Mouse (Mus musculus): ENCODE measurements around the gene Shroom2. TPM values are rescaled to one million over a fixed set of nuclear protein-coding genes. Genes with fewer than 3 reads are reported as not detected.

Gene Shroom2
- polyA plus RNA-seq, 1 experiment, result 39.6 TPM

DNA sequence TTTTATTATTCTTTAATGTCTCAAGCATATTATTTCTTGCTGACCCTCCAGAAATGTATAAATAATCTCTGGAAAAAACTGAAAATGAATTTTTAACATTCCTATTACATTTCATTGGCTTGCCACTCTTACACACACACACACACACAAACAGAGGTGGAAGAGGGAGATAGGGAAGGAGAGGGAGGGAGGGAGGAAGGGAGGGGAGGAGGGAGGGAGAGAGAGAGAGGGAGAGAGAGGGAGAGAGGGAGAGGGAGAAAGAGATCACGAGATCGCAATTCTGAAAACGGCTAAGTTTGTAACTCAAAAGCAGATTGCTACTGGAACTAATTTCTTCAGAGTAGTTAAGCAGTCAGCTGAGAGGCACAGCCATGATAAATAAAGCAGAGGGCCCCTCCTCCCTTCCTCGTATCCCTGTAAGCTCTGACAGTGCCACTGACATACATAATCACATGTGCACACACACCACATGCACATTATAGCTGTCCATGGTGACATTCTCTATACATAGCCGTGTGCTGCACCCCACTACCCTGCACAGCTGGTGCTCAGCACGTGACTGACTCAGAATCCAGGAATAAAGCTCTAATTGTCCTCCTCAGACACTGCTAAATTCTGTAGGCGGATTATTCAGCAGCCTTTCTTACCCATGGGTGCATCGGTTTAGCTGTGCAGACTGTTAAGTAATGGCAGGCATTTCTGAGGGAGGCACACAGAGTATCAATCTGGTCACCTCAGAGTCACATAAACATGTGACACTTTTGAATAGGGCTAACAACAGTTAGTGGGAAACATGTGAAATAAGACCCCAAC is 113.3 kb downstream of the Shroom2 start:
- Histone ChIP-seq H3K4me1 (ENCODE audit: control insufficient read depth, insufficient read depth, low read length) (no peaks in the 10 kb centered on the region), H3K27ac (ENCODE audit: insufficient read depth, low read length) (no peak overlapping the region), H3K27me3 (ENCODE audit: control insufficient read depth, insufficient read depth, low read length) (no peaks in the 10 kb centered on the region), H3K4me3 (replicated peaks; ENCODE audit: insufficient read depth, low read depth, low read length) (no peak overlapping the region)
- WGBS, result 21% methylated on average over 8 of the region's 8 CpGs
- no peak for DNase-seq
- TF ChIP-seq CTCF (IDR thresholded peaks at IDR 0.05; ENCODE audit: borderline replicate concordance, insufficient read depth, low read depth, low read length) (no peak), POLR2A (IDR thresholded peaks at IDR 0.05; ENCODE audit: borderline replicate concordance, insufficient read depth, low read length) (no peak)

DNA sequence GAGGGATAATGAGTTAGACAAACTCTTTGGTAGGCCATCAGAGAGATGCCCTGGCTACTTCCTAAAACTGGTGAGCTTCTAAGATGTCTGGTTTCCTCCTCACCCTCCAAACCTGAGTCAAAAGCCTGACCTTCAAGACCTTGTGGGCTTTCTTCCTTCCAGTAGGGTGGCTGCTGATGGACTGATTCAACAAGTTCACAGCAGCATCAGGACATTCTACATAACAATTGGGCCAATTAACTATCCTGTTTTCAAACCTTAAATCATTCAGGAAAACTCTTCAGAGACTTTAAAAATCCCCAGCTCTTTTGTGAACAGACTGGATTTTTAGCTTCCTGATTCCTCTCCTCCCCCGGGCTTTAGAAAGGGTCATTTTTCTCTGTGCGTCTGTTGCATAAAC is 116.6 kb downstream of the Shroom2 start:
- TF ChIP-seq CTCF (IDR thresholded peaks at IDR 0.05; ENCODE audit: borderline replicate concordance, insufficient read depth, low read depth, low read length) (no peak), POLR2A (IDR thresholded peaks at IDR 0.05; ENCODE audit: borderline replicate concordance, insufficient read depth, low read length) (no peak)
- 96% methylated on average over 2 of the region's 2 CpGs for WGBS
- DNase-seq, result no peak
- H3K4me3 ChIP-seq (replicated peaks; ENCODE audit: insufficient read depth, low read depth, low read length), result no peak overlapping the region
- H3K4me1 ChIP-seq (ENCODE audit: control insufficient read depth, insufficient read depth, low read length), result no peaks in the 10 kb centered on the region
- no peaks in the 10 kb centered on the region for H3K27me3 ChIP-seq (ENCODE audit: control insufficient read depth, insufficient read depth, low read length)
- H3K27ac ChIP-seq (ENCODE audit: insufficient read depth, low read length), result no peak overlapping the region

DNA sequence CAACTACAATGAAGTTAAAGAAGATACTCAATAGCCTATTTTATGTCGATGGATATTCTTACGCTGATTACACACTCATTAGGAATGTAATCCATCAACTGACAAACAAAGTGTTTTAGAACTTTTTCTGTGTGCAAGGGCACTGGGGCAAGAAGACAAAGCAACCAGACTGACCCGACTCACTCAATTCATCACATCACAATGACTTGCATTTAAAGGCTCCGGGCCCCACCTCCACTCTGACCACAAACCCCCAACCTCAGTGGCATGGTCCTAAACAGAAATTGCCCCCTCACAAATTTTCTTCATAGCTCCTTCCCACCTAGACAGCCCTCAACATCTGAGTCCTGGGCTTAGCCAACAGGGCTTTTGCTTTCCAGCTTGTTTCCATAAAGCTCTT is 124.4 kb downstream of the Shroom2 start:
- TF ChIP-seq CTCF (IDR thresholded peaks at IDR 0.05; ENCODE audit: borderline replicate concordance, insufficient read depth, low read depth, low read length) (no peak), POLR2A (IDR thresholded peaks at IDR 0.05; ENCODE audit: borderline replicate concordance, insufficient read depth, low read length) (no peak)
- Histone ChIP-seq H3K4me3 (replicated peaks; ENCODE audit: insufficient read depth, low read depth, low read length) (no peak overlapping the region), H3K27ac (ENCODE audit: insufficient read depth, low read length) (no peak overlapping the region), H3K4me1 (ENCODE audit: control insufficient read depth, insufficient read depth, low read length) (no peaks in the 10 kb centered on the region), H3K27me3 (ENCODE audit: control insufficient read depth, insufficient read depth, low read length) (no peaks in the 10 kb centered on the region)
- no peak for DNase-seq
- 25% methylated on average over 4 of the region's 4 CpGs for WGBS

- 18% methylated on average over 11 of the region's 11 CpGs for WGBS
Measured at GRCm38 (mm10) chrX:152643679-152644638, 125.3 kb downstream of the Shroom2 start.

GRCm38 (mm10) chrX:152643201-152643600 is 126.1 kb downstream of the Shroom2 start:
- no peak overlapping the region for H3K27ac ChIP-seq (ENCODE audit: insufficient read depth, low read length)
- no peak for DNase-seq
- no peaks in the 10 kb centered on the region for H3K27me3 ChIP-seq (ENCODE audit: control insufficient read depth, insufficient read depth, low read length)
- TF ChIP-seq CTCF (IDR thresholded peaks at IDR 0.05; ENCODE audit: borderline replicate concordance, insufficient read depth, low read depth, low read length), result no peak
- no peak for TF ChIP-seq POLR2A (IDR thresholded peaks at IDR 0.05; ENCODE audit: borderline replicate concordance, insufficient read depth, low read length)
- no peak overlapping the region for H3K4me3 ChIP-seq (replicated peaks; ENCODE audit: insufficient read depth, low read depth, low read length)
- no peaks in the 10 kb centered on the region for H3K4me1 ChIP-seq (ENCODE audit: control insufficient read depth, insufficient read depth, low read length)

More at GRCm38 (mm10) chrX:152643679-152644638, 125.3 kb downstream of the Shroom2 start:
- no peaks in the 10 kb centered on the region for H3K4me1 ChIP-seq (ENCODE audit: control insufficient read depth, insufficient read depth, low read length)
- peak overlapping the region; percentile 39; the same call in 1 of the 2 replicates for H3K27ac ChIP-seq (ENCODE audit: insufficient read depth, low read length)
- DNase-seq, result no peak
- no peak overlapping the region for H3K4me3 ChIP-seq (replicated peaks; ENCODE audit: insufficient read depth, low read depth, low read length)
- TF ChIP-seq CTCF (IDR thresholded peaks at IDR 0.05; ENCODE audit: borderline replicate concordance, insufficient read depth, low read depth, low read length), result no peak
- no peak for TF ChIP-seq POLR2A (IDR thresholded peaks at IDR 0.05; ENCODE audit: borderline replicate concordance, insufficient read depth, low read length)
- no peaks in the 10 kb centered on the region for H3K27me3 ChIP-seq (ENCODE audit: control insufficient read depth, insufficient read depth, low read length)

- no peak for DNase-seq
Measured at GRCm38 (mm10) chrX:152642627-152643026, 126.6 kb downstream of the Shroom2 start.

GRCm38 (mm10) chrX:152635397-152635796 is 133.9 kb downstream of the Shroom2 start:
- TF ChIP-seq CTCF (IDR thresholded peaks at IDR 0.05; ENCODE audit: borderline replicate concordance, insufficient read depth, low read depth, low read length) (no peak), POLR2A (IDR thresholded peaks at IDR 0.05; ENCODE audit: borderline replicate concordance, insufficient read depth, low read length) (no peak)
- H3K4me1 ChIP-seq (ENCODE audit: control insufficient read depth, insufficient read depth, low read length), result no peaks in the 10 kb centered on the region
- WGBS, result 92% methylated on average over 12 of the region's 12 CpGs
- H3K4me3 ChIP-seq (replicated peaks; ENCODE audit: insufficient read depth, low read depth, low read length), result no peak overlapping the region
- no peak for DNase-seq
- no peaks in the 10 kb centered on the region for H3K27me3 ChIP-seq (ENCODE audit: control insufficient read depth, insufficient read depth, low read length)
- H3K27ac ChIP-seq (ENCODE audit: insufficient read depth, low read length), result no peak overlapping the region

More at GRCm38 (mm10) chrX:152642627-152643026, 126.6 kb downstream of the Shroom2 start:
- H3K4me3 ChIP-seq (replicated peaks; ENCODE audit: insufficient read depth, low read depth, low read length), result no peak overlapping the region
- no peaks in the 10 kb centered on the region for H3K27me3 ChIP-seq (ENCODE audit: control insufficient read depth, insufficient read depth, low read length)
- no peak for TF ChIP-seq CTCF (IDR thresholded peaks at IDR 0.05; ENCODE audit: borderline replicate concordance, insufficient read depth, low read depth, low read length)
- TF ChIP-seq POLR2A (IDR thresholded peaks at IDR 0.05; ENCODE audit: borderline replicate concordance, insufficient read depth, low read length), result no peak
- no peak overlapping the region for H3K27ac ChIP-seq (ENCODE audit: insufficient read depth, low read length)
- no peaks in the 10 kb centered on the region for H3K4me1 ChIP-seq (ENCODE audit: control insufficient read depth, insufficient read depth, low read length)
- WGBS, result 80% methylated on average over 2 of the region's 2 CpGs
